ENCODE assay signal across 8 mouse cellular contexts in the genomic region with DNA sequence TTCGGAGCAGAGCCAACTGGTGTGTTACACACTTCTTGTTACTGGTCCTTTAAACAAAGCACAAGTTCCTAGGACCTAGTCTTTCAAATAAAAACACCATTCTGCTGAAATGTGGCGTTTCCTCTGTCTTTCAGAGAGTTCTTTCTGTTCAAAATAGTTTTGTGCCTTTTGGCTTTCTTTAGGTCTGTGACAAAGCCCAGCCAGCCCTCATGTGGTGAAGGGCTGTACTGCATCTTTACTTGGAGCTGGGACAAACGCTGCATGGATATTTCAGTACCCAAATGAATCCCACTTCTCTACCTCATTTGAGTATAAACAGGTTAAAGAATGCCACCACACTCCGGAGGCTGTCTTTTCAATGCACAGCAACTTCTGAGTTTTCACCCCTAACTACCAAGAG.
DNase-seq lines count a peak whose midpoint lies in the region; ATAC-seq and TF ChIP-seq lines count a peak whose summit lies in the region.

No protein-coding gene starts in this region.

- 0 out of 2 replicates have a peak overlapping the region, but pooled peaks have one; percentile 66 for H3K27ac ChIP-seq in embryonic facial prominence, embryonic 13.5 days
- H3K27ac ChIP-seq in small intestine, adult 2 months (ENCODE audit: insufficient read depth, low read depth, low read length), result no peak overlapping the region

- ATAC-seq in embryonic facial prominence, embryonic 13.5 days (ENCODE audit: insufficient number of reproducible peaks, insufficient read depth, low FRiP score, low TSS enrichment, low read depth), result no peak

- H3K27me3 ChIP-seq in embryonic facial prominence, embryonic 13.5 days, result no peaks in the 10 kb centered on the region
- H3K27me3 ChIP-seq in small intestine, adult 2 months (ENCODE audit: control insufficient read depth, insufficient read depth, low read length), result no peaks in the 10 kb centered on the region

- H3K9ac ChIP-seq in embryonic facial prominence, embryonic 13.5 days, result no peak overlapping the region

- H3K4me2 ChIP-seq in embryonic facial prominence, embryonic 13.5 days, result no peak overlapping the region

- H3K36me3 ChIP-seq in embryonic facial prominence, embryonic 13.5 days, result no peaks in the 10 kb centered on the region
- no peaks in the 10 kb centered on the region for H3K36me3 ChIP-seq in small intestine, adult 2 months (ENCODE audit: control insufficient read depth, insufficient read depth, low read length)

- peak; percentile 72 to 94 for DNase-seq in adrenal gland, adult (ENCODE audit: inconsistent age in 2 of 2, low spot score in 1 of 2)
- DNase-seq in adrenal gland, adult 8-10 months, result no peak
- peak; percentile 63 for DNase-seq in urinary bladder, postnatal 25 days (ENCODE audit: low spot score)
- DNase-seq in urinary bladder, adult 2 months (ENCODE audit: low spot score), result no peak
- peak; percentile 81 for DNase-seq in kidney, adult 9 months
- DNase-seq in lung, adult 18-20 months, result peak; percentile 53 to 64

- TF ChIP-seq POLR2A in small intestine, adult 2 months (IDR thresholded peaks at IDR 0.05; ENCODE audit: low read depth, low read length), result no peak

- 35% methylated on average over 4 of the region's 4 CpGs for WGBS in embryonic facial prominence, embryonic 13.5 days
- WGBS in small intestine, adult 2 months, result 50% methylated on average over 4 of the region's 4 CpGs

- H3K4me3 ChIP-seq in embryonic facial prominence, embryonic 13.5 days, result no peak overlapping the region
- no peak overlapping the region for H3K4me3 ChIP-seq in small intestine, adult 2 months (ENCODE audit: low read depth, low read length)

- H3K4me1 ChIP-seq in embryonic facial prominence, embryonic 13.5 days, result peaks cover 51% of the 10 kb centered on the region
- no peaks in the 10 kb centered on the region for H3K4me1 ChIP-seq in small intestine, adult 2 months (ENCODE audit: control insufficient read depth, insufficient read depth, insufficient read length, low read length)

- TF ChIP-seq CTCF in small intestine, adult 2 months (IDR thresholded peaks at IDR 0.05; ENCODE audit: extremely low read depth, insufficient read length, insufficient replicate concordance, low read depth, low read length), result peak; percentile 59; the same call in 1 of the 2 replicates

- no peaks in the 10 kb centered on the region for H3K9me3 ChIP-seq in embryonic facial prominence, embryonic 13.5 days

Comparison
In these comparisons a context has a peak if more than half of its experiments do, and no peak if none do; other contexts are left out.
1. DNase-seq: peak in adrenal gland, adult (2 of 2), urinary bladder, postnatal 25 days (single experiment), kidney, adult 9 months (single experiment) and lung, adult 18-20 months (2 of 2); none in adrenal gland, adult 8-10 months (single experiment) and urinary bladder, adult 2 months (single experiment).